Mouse (Mus musculus) kidney, postnatal 10 days (tissue): Measurements from ENCODE around the gene Iqcm.
"Not testable (repeated sequence)": the region's sequence is repeated elsewhere in the genome, so short reads cannot be mapped to it uniquely, and the experiment has no call there.

Experiments
- DNase-seq: peaks from one replicate; pipeline ENCODE4 v3.0.0; 2021; ENCODE audit warnings: mixed read lengths

The Iqcm gene

GRCm38 (mm10) chr8:75448394-75448793, at the start of gene Iqcm:
Gene Iqcm, plus strand, starts transcription at chr8:75448694.
- no peak for DNase-seq

GRCm38 (mm10) chr8:75406489-75406888, 42.0 kb upstream of the Iqcm start, which contains the start of gene Gm10358:
Gene Gm10358, minus strand, starts transcription at chr8:75406589.
- no peak for DNase-seq

DNA sequence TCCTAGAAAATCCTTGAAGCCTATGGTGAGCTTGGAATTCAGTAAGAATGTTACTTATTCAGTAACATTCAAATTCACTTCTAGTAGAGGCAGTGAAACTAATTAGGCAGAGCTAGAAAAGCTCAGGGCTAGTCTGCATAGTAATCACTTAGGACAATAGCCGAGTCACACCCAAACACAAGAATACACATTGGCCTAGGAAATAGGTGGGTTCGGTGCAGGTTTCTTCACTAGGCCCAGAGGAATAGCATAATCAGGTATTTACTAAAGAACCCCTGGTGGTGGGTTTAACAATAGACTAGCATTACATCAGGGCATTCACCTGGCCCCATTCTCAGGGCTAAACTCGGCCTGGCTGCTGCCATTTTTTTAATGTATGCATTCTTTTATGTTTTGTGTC, 32.8 kb upstream of the Iqcm start:
- not testable (repeated sequence) for DNase-seq

DNA sequence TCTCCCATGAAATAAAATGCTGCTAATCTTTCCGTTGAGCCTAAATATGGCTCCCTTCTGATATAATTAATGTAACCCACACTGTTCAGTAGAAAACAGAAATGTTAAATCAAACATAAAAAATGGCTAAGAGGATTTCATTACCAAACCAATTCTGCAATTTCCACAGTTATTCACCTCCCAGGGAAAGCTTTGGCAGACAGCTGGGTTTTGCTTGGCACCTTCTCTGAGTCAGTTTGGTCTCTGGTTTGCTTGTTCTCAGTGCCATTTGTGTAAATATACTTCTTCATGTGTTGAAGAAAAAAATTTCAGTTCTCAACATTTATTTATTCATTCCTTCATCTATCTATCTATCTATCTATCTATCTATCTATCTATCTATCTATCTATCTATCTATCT, 28.3 kb downstream of the Iqcm start:
- no peak for DNase-seq

DNA sequence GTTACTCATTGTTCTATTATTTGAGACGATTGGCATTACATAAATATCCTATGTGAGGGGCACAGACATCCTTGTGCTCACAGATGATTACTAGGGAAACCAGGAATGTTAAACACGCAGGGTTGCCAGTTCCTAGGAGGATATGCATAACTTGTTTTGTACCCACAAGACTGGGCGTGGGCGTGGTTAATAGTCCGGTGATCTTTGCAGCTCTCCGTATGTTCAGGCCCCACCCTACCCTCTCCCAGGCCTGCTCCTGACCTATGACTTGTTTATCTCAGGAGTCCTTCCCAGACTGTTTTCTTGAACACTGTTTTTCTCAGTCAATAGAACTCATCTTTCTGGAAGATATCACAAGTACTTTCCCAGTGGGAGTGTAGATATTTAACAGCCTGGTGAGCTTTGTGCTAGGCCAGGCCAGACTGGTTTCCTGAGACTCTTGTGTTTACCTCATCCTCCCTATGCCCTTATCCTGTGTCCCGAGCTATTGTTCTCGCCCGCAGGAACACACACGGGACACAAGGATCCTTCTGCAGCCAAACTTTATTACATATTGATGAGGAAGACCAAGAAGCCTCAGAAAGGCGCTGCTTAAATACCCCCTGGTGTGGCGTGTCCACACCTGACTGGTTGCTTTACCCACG, 40.7 kb downstream of the Iqcm start:
- DNase-seq = no peak

DNA sequence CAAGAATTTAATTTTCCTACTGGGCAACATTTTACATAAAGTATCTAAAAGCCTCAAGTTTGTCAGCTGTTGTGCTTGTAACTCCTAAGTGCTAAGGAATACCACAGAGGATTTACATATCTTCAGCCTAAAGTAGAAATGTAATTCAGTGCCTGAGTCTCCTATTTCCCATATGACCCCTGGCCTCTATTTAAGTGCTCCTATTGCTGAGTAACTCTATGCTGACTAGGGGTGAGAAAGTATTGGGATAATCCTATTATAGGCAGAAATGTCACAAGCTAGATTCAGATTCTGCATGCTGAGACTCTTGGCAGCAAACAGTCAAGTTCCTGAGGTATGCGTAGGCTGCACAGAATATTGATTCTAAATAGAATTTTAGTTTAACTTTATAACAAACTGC, 60.8 kb downstream of the Iqcm start:
- DNase-seq = no peak

GRCm38 (mm10) chr8:75513786-75514185, 65.3 kb downstream of the Iqcm start:
- no peak for DNase-seq

DNA sequence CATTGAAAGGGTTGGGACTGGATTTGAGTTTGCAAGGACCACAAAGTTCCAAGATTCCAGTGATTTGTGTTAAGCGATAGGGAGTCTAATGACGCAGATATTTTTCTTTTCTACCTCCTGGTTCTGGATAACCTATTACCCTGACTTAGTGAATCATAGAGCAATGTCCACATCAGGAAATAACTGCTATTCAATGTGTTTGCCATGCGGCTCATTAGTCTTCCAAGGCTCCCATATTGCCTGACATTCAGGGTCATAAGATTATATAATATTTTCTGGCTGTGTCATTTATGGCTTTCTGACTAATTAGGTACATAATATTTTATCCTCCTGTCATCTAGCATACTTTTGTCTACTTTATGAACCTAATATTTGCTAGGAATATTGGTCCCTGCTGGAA, 100.8 kb downstream of the Iqcm start:
- DNase-seq = no peak

GRCm38 (mm10) chr8:75596281-75596680, 147.8 kb downstream of the Iqcm start:
- no peak for DNase-seq

DNA sequence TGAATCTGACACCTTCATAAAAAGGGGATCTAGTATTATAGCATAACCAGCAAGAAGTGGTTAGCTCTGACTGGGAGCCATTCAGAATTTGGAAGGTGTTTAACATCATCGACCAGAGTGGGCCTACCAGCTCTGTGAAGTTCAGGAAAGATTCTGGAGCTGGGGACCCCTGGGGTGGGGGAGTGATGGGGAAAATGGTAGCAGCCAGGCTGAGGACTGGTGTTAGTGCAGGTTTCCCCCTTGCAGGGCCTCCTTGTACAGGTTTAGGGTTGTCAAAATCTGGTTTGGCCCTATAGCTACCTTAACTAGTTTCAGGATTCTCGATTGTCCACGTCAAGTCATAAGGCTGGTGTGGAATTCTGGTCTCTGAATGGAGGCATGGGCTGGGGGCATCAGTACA, 194.5 kb downstream of the Iqcm start:
- no peak for DNase-seq

GRCm38 (mm10) chr8:75659287-75659686, 210.8 kb downstream of the Iqcm start:
- no peak for DNase-seq

DNA sequence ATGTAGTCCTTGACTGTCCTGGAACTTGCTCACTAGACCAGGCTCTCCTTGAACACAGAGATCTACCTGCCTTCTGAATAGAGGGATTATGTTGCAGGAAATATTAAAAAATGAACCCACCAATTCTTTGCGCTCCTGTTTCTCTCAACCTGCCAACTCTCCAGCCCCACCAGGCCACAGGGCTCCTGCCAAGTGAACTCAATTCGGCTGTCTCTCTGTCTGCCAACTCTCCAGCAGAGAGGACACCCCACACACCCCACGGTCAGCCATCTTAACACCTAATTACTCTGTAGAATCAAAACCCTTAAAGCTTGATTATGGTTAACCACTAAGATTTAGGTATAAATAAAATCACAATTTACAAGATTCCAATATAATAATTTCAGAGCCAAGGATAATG, 298.1 kb downstream of the Iqcm start:
- DNase-seq = no peak

DNA sequence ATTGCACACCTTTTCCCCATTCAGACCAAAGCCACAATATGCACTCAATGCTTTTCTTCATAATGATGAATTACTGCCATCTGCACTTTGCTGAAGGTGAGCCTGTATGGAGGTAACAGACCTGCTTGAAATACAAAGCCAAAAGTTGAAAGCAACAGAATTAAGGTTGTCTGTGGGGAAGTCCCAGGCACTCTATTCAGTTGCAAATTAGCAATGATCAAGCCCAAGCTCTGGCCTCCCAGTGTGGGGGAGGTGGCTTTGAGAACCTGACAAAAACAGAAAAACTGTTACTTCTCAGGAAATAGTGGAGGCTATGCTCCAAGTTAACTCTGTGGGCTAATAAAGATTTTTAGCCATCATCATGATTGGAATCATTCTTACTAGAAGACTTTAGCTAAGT, 307.1 kb downstream of the Iqcm start:
- no peak for DNase-seq

GRCm38 (mm10) chr8:75828468-75829132, 380.1 kb downstream of the Iqcm start:
- no peak for DNase-seq

GRCm38 (mm10) chr8:75835245-75835644, 386.8 kb downstream of the Iqcm start:
- no peak for DNase-seq

GRCm38 (mm10) chr8:75917603-75918344, 469.3 kb downstream of the Iqcm start:
- no peak for DNase-seq

DNA sequence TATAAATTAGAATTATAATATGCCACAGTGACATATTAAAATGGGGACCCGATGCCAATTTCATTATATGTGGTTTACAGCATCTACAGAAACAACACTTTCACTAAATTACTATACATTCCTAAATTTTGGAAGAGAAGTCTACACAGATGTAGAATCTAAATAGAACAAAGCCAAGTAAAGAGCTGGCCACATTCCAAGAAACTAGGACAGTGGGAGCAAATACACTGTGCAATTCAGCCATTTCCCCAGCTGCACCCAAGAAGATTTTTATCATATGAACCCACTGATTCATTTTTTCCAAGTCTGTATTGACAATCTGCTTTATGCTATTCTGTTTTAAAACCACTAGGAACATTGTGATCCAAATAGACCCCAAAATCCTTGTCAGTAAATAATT, 500.7 kb downstream of the Iqcm start:
- DNase-seq = no peak

GRCm38 (mm10) chr8:75956016-75956415, 507.5 kb downstream of the Iqcm start:
- no peak for DNase-seq

GRCm38 (mm10) chr8:76018501-76018900, 570.0 kb downstream of the Iqcm start:
- DNase-seq = no peak
